Mouse (Mus musculus): ENCODE results near the gene Ctbs.

DNA sequence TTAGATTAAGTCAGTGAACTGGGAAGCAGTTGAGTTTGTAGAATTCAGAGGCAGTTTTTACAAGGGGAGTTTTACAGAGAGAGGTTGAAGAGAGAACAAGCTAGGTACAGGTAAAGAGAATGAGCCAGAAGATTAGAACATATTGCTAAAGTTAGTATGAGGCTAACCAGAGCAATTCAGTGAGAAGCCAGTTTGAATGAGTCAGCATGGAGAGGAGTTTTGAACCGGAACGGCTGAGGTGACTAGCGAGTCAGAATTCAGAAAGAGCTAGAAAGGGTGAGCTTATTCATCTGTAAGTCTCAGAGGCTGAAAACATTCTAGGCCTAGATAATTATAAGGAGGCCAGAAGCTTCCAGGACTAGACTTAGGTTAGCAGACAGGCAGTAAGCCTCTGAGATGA lies 24.8 kb downstream of the Ctbs start:
- TF ChIP-seq POLR2A (IDR thresholded peaks at IDR 0.05; ENCODE audit: extremely low read depth, insufficient read depth, low read length) (no peak), CTCF (IDR thresholded peaks at IDR 0.05; ENCODE audit: low read depth, low read length) (no peak)

All from liver, adult 2 months (tissue).